Mouse (Mus musculus) cerebellum, adult 2 months (tissue): Measurements from ENCODE around the gene Tnp2. TPM values are rescaled to one million over a fixed set of nuclear protein-coding genes. Genes with fewer than 3 reads are reported as not detected.

Experiments
- DNase-seq, 2 experiments: peaks; one replicate each; pipeline ENCODE4 v3.0.0; 2021
- H3K27ac ChIP-seq: fragments of 200-500 bp; 2 replicates; pipeline ENCODE4 v1.5.1; 2012; ENCODE audit warnings: low read length, control low read depth, inconsistent platforms; ENCODE audit not compliant: insufficient read depth
- H3K27me3 ChIP-seq: fragments of 200-500 bp; 2 replicates; pipeline ENCODE4 v1.6.1; 2012; ENCODE audit warnings: inconsistent platforms, mild to moderate bottlenecking, low read length, moderate library complexity; ENCODE audit not compliant: control insufficient read depth, insufficient read depth
- H3K4me1 ChIP-seq: fragments of 200-500 bp; 2 replicates; pipeline ENCODE4 v1.6.1; 2011; ENCODE audit warnings: low read length; ENCODE audit not compliant: control insufficient read depth, insufficient read depth
- H3K4me3 ChIP-seq: fragments of 200-500 bp; replicated peaks from 2 replicates; pipeline ENCODE3; 2011; ENCODE audit warnings: mild to moderate bottlenecking, low read depth, low read length, control low read depth; ENCODE audit not compliant: insufficient read depth
- CTCF ChIP-seq: fragments of 200-500 bp; IDR thresholded peaks from 2 replicates; pipeline ENCODE4 v1.5.1; 2011; ENCODE audit warnings: low read depth, mild to moderate bottlenecking, control low read depth, low read length, moderate library complexity, borderline replicate concordance; ENCODE audit not compliant: insufficient read depth
- POLR2A ChIP-seq: fragments of 200-500 bp; IDR thresholded peaks from 2 replicates; pipeline ENCODE4 v1.6.1; 2011; ENCODE audit warnings: low read length, control low read depth, borderline replicate concordance; ENCODE audit not compliant: insufficient read depth
- WGBS: fragments of 180-500 bp; shearing (Covaris S2); methylation state at CpG from one replicate; pipeline ENCODE4 v1.1.7; 2018; 5-methylcytosine and 5-hydroxymethylcytosine counted together
- polyA plus RNA-seq: library from polyadenylated mRNA; depleted of rRNA; stranded (reverse); fragments of >200 nt; gene quantifications from 2 replicates; pipeline ENCODE4 v1.2.3, GENCODE M21; 2012; rRNA removed

The Tnp2 gene
- polyA plus RNA-seq, result not detected in 2 replicates

DNA sequence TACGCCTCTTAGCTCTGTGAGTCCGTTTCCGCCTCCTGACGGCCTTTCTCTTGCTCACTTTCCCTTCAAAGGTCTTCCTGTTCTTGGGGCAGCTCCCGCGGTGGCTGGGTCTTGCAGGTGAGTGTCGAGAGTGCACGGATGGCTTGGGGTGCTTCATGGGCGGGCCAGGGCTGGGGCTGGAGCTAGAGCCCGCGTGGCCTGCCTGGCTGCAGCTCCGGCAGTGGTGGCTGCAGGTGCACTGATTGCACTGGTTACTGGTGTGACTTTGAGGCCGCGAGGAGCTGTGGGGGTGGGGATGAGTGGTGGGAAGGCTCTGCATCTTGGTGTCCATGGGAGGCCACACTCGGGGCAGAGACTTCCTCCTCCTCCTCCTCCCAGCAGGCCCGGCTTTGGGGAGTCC, at the start of gene Tnp2:
Tnp2 (minus strand) TSS at position 390 of the 400 bp plus-strand sequence.
- TF ChIP-seq POLR2A (no peak), CTCF (no peak)
- H3K27ac ChIP-seq, result no peak within 1 kb of the TSS
- no peaks in the 10 kb centered on the region for H3K27me3 ChIP-seq
- H3K4me1 ChIP-seq, result no peaks in the 10 kb centered on the region
- no peak for DNase-seq
- WGBS, result 73% methylated on average over 16 of the region's 16 CpGs
- H3K4me3 ChIP-seq, result no peak within 1 kb of the TSS

- Histone ChIP-seq H3K27ac (no peak overlapping the region), H3K27me3 (no peaks in the 10 kb centered on the region), H3K4me3 (no peak overlapping the region), H3K4me1 (peaks cover 3% of the 10 kb centered on the region; the same call in 1 of the 2 replicates)
- WGBS, result 67% methylated on average over 1 of the region's 1 CpGs
- no peak for DNase-seq
- TF ChIP-seq POLR2A (no peak), CTCF (no peak)
Measured at GRCm38 (mm10) chr16:10837903-10838302, 49.4 kb upstream of the Tnp2 start.

GRCm38 (mm10) chr16:10837250-10837649, 48.8 kb upstream of the Tnp2 start:
- H3K27me3 ChIP-seq, result no peaks in the 10 kb centered on the region
- TF ChIP-seq CTCF (no peak), POLR2A (no peak)
- no peak overlapping the region for H3K27ac ChIP-seq
- peaks cover 2% of the 10 kb centered on the region; the same call in 1 of the 2 replicates for H3K4me1 ChIP-seq
- 79% methylated on average over 3 of the region's 3 CpGs for WGBS
- no peak overlapping the region for H3K4me3 ChIP-seq
- no peak for DNase-seq

- no peak for TF ChIP-seq POLR2A
- TF ChIP-seq CTCF, result no peak
- Histone ChIP-seq H3K27ac (no peak overlapping the region), H3K27me3 (no peaks in the 10 kb centered on the region), H3K4me3 (no peak overlapping the region), H3K4me1 (no peaks in the 10 kb centered on the region)
- no peak for DNase-seq
- WGBS, result 99% methylated on average over 3 of the region's 3 CpGs
Measured at GRCm38 (mm10) chr16:10836388-10836787, 47.9 kb upstream of the Tnp2 start.

DNA sequence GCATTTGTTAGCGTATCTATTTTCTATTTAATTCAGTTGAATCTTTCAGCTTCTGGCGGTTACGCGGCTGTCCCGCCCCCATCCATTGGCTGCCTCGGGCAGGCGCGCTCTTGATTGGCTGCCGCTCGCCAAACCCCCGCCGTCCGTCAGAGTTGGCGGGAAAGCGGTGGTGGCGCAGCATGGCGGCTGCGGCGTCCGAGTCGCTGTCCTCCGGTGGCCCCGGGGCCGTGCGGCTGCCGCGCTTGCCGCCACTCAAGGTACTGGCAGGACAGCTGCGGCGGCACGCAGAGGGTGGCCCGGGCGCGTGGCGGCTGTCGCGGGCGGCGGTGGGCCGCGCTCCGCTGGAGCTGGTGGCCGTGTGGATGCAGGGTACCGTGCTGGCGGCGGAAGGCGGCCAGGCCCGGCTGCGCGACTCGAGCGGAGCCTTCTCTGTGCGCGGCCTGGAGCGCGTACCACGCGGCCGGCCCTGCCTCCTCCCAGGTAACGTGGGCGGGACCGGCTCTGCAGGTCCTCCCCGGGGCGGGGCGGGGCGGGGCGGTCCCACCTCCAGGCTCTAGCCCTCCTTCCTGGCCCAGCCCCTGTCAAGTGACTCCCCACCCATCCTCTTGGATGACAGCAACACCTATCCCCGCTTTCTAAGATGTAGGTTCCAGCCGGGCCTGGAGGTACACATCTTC, 46.6 kb upstream of the Tnp2 start, which contains the start of gene Rmi2:
Rmi2 (plus strand) TSS at position 149 of the 677 bp plus-strand sequence.
- Histone ChIP-seq H3K4me3 (peak within 1 kb of the TSS; percentile 60), H3K27ac (no peak within 1 kb of the TSS), H3K4me1 (no peaks in the 10 kb centered on the region), H3K27me3 (no peaks in the 10 kb centered on the region)
- peak; percentile 90 to 91 for DNase-seq
- under 1% methylated on average over 68 of the region's 69 CpGs for WGBS
- TF ChIP-seq CTCF (no peak), POLR2A (0 out of 2 replicates have a peak, but pooled peaks have one; percentile 8)

DNA sequence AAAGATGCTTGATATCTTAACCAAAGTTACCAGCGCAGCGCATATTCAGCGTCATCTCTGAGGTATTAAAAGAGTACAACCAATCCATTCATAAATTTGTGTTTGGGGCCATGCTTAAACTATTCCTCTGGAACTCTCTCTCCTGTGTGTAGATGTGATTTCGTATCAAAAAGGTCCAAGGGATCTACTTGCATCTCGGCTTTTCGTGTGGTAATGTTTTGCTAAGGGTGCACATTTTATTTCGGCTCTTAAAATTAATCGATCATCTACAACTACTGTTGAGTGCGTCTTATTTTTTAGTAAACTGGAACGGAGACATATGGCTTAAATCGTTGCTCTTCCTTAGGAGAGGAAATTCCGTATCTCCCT, 46.1 kb upstream of the Tnp2 start:
- DNase-seq, result no peak
- no peak for TF ChIP-seq POLR2A
- H3K4me3 ChIP-seq, result peak overlapping the region; percentile 60
- H3K27me3 ChIP-seq, result no peaks in the 10 kb centered on the region
- H3K4me1 ChIP-seq, result no peaks in the 10 kb centered on the region
- under 1% methylated on average over 12 of the region's 12 CpGs for WGBS
- no peak overlapping the region for H3K27ac ChIP-seq

DNA sequence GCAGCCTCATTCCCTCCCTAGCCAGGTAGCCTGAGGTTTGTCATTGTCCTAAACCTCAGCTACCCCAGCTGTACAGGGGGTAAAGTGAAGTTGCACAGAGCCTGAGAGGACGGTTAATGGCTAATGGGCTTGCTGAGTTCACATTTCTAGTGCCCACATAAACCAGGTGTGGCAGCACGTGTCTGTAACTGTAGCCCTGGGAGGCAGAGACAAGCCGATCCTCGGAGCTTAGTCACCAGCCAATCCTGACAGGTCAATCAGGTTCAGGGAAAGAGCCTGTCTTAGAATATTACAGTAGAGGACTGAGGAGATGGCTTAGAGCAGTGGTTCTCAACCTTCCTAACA, 40.0 kb upstream of the Tnp2 start:
- DNase-seq, result no peak
- 71% methylated on average over 4 of the region's 4 CpGs for WGBS
- Histone ChIP-seq H3K27ac (no peak overlapping the region), H3K27me3 (no peaks in the 10 kb centered on the region), H3K4me1 (no peaks in the 10 kb centered on the region), H3K4me3 (no peak overlapping the region)
- no peak for TF ChIP-seq POLR2A
- TF ChIP-seq CTCF, result no peak

- no peaks in the 10 kb centered on the region for H3K27me3 ChIP-seq
- H3K4me3 ChIP-seq, result no peak overlapping the region
- DNase-seq, result no peak
- 83% methylated on average over 7 of the region's 7 CpGs for WGBS
- no peak overlapping the region for H3K27ac ChIP-seq
- TF ChIP-seq POLR2A (no peak), CTCF (no peak)
- no peaks in the 10 kb centered on the region for H3K4me1 ChIP-seq
Measured at GRCm38 (mm10) chr16:10827766-10828460, 39.5 kb upstream of the Tnp2 start.
